Mouse (Mus musculus): ENCODE measurements around the gene Plekhj1. TPM values are rescaled to one million over a fixed set of nuclear protein-coding genes. Genes with fewer than 3 reads are reported as not detected.
A peak's percentile ranks its signal among the peaks of the same experiment; 100 is the strongest.

Plekhj1 gene
- polyA plus RNA-seq, 1 experiment from 2014 or later = 107 TPM

- H3K4me2 ChIP-seq (ENCODE audit: low read length) = no peak overlapping the region
- 0 out of 2 replicates have a peak, but pooled peaks cover 6% of the 10 kb centered on the region for H3K4me1 ChIP-seq (ENCODE audit: control insufficient read depth, insufficient read depth, low read length)
- WGBS = 51% methylated on average over 6 of the region's 6 CpGs
- no peak overlapping the region for H3K27ac ChIP-seq (replicated peaks; ENCODE audit: low read depth, low read length)
- H3K9me3 ChIP-seq (ENCODE audit: control insufficient read depth, low read length) = no peaks in the 10 kb centered on the region
- 0 out of 2 replicates have a peak overlapping the region, but pooled peaks have one; percentile 20 for H3K9ac ChIP-seq (replicated peaks; ENCODE audit: low read length)
- peaks cover 38% of the 10 kb centered on the region for H3K27me3 ChIP-seq (ENCODE audit: control insufficient read depth, insufficient read depth, low read length)
- ATAC-seq (ENCODE audit: low FRiP score, low TSS enrichment) = no peak
- no peak for DNase-seq
- H3K4me3 ChIP-seq (replicated peaks; ENCODE audit: low read depth, low read length) = no peak overlapping the region
- H3K36me3 ChIP-seq (ENCODE audit: control insufficient read depth, insufficient read depth, low read length) = no peaks in the 10 kb centered on the region
Measured at GRCm38 (mm10) chr10:80839848-80840247, 41.4 kb upstream of the Plekhj1 start.

DNA sequence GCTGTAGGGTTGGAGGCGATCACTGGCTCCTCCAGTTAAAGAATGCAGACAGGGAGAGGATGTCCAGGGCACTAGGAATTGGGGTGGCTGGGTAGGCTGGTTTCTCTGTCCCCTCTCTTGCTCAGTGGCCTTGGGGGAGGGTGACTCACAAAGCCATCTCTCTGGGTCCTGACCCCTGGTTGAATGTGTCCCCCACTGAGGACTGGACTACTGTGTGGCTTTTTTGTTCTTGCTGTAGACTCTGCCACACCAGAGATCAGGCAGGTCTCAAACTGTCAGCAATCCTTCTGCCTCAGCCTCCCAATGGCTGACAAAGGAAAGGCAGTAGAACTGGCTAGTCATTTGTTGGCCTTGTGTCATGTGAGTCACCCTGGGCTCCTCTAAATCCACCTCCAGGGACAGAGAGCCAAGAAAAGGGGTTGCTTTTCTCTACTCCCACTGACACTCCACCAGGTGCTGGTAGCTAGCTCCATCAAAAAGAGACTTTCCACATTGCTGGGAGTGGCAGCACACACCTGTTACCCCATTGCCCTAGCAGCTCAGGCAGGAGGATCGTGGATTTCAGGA is 40.0 kb upstream of the Plekhj1 start:
- Histone ChIP-seq H3K4me3 (replicated peaks; ENCODE audit: low read depth, low read length) (no peak overlapping the region), H3K36me3 (ENCODE audit: control insufficient read depth, insufficient read depth, low read length) (no peaks in the 10 kb centered on the region), H3K4me1 (ENCODE audit: control insufficient read depth, insufficient read depth, low read length) (0 out of 2 replicates have a peak, but pooled peaks cover 4% of the 10 kb centered on the region), H3K9me3 (ENCODE audit: control insufficient read depth, low read length) (no peaks in the 10 kb centered on the region), H3K4me2 (ENCODE audit: low read length) (no peak overlapping the region), H3K27me3 (ENCODE audit: control insufficient read depth, insufficient read depth, low read length) (peaks cover 37% of the 10 kb centered on the region), H3K27ac (replicated peaks; ENCODE audit: low read depth, low read length) (no peak overlapping the region), H3K9ac (replicated peaks; ENCODE audit: low read length) (no peak overlapping the region)
- DNase-seq = no peak
- WGBS = 78% methylated on average over 2 of the region's 2 CpGs
- ATAC-seq (ENCODE audit: low FRiP score, low TSS enrichment) = no peak

GRCm38 (mm10) chr10:80837827-80838226 is 39.4 kb upstream of the Plekhj1 start:
- Histone ChIP-seq H3K9ac (replicated peaks; ENCODE audit: low read length) (no peak overlapping the region), H3K4me2 (ENCODE audit: low read length) (no peak overlapping the region), H3K4me1 (ENCODE audit: control insufficient read depth, insufficient read depth, low read length) (0 out of 2 replicates have a peak, but pooled peaks cover 4% of the 10 kb centered on the region), H3K36me3 (ENCODE audit: control insufficient read depth, insufficient read depth, low read length) (no peaks in the 10 kb centered on the region), H3K9me3 (ENCODE audit: control insufficient read depth, low read length) (no peaks in the 10 kb centered on the region), H3K27me3 (ENCODE audit: control insufficient read depth, insufficient read depth, low read length) (peaks cover 32% of the 10 kb centered on the region), H3K4me3 (replicated peaks; ENCODE audit: low read depth, low read length) (no peak overlapping the region), H3K27ac (replicated peaks; ENCODE audit: low read depth, low read length) (no peak overlapping the region)
- WGBS = 6% methylated on average over 2 of the region's 2 CpGs
- ATAC-seq (ENCODE audit: low FRiP score, low TSS enrichment) (no peak), DNase-seq (no peak)

GRCm38 (mm10) chr10:80836949-80837379 is 38.5 kb upstream of the Plekhj1 start:
- Histone ChIP-seq H3K36me3 (ENCODE audit: control insufficient read depth, insufficient read depth, low read length) (0 out of 2 replicates have a peak, but pooled peaks cover under 1% of the 10 kb centered on the region), H3K9me3 (ENCODE audit: control insufficient read depth, low read length) (no peaks in the 10 kb centered on the region), H3K4me2 (ENCODE audit: low read length) (no peak overlapping the region), H3K27ac (replicated peaks; ENCODE audit: low read depth, low read length) (no peak overlapping the region), H3K9ac (replicated peaks; ENCODE audit: low read length) (no peak overlapping the region), H3K27me3 (ENCODE audit: control insufficient read depth, insufficient read depth, low read length) (peaks cover 25% of the 10 kb centered on the region), H3K4me3 (replicated peaks; ENCODE audit: low read depth, low read length) (no peak overlapping the region), H3K4me1 (ENCODE audit: control insufficient read depth, insufficient read depth, low read length) (0 out of 2 replicates have a peak, but pooled peaks cover 4% of the 10 kb centered on the region)
- ATAC-seq (ENCODE audit: low FRiP score, low TSS enrichment) = no peak
- no peak for DNase-seq
- 52% methylated on average over 7 of the region's 7 CpGs for WGBS

DNA sequence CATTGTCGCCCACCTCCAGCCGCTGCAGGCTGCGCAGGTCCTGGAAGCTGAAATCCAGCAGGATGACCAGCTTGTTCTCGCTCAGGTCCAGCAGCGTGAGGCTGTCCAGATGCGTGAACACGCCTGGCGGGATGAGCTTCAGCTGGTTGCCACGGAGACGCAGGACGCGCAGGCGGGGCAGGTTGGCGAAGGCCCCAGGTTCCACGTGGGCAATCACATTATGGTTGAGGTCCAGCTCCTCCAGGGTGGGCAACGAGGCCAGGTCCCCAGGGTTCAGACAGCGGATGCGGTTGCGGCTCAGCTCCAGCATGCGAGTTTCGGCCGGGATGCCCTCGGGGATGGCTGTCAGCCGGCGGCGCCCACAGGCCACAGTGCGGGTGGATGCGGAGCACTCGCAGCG is 37.2 kb upstream of the Plekhj1 start:
- H3K36me3 ChIP-seq (ENCODE audit: control insufficient read depth, insufficient read depth, low read length) = peaks cover 7% of the 10 kb centered on the region
- H3K27me3 ChIP-seq (ENCODE audit: control insufficient read depth, insufficient read depth, low read length) = peaks cover 25% of the 10 kb centered on the region
- no peak overlapping the region for H3K4me3 ChIP-seq (replicated peaks; ENCODE audit: low read depth, low read length)
- 0 out of 2 replicates have a peak, but pooled peaks cover 4% of the 10 kb centered on the region for H3K4me1 ChIP-seq (ENCODE audit: control insufficient read depth, insufficient read depth, low read length)
- peak overlapping the region; percentile 26; the same call in 1 of the 2 replicates for H3K9ac ChIP-seq (replicated peaks; ENCODE audit: low read length)
- no peaks in the 10 kb centered on the region for H3K9me3 ChIP-seq (ENCODE audit: control insufficient read depth, low read length)
- no peak overlapping the region for H3K27ac ChIP-seq (replicated peaks; ENCODE audit: low read depth, low read length)
- 42% methylated on average over 30 of the region's 30 CpGs for WGBS
- ATAC-seq (ENCODE audit: low FRiP score, low TSS enrichment) (no peak), DNase-seq (peak; percentile 44)
- peak overlapping the region; percentile 29 for H3K4me2 ChIP-seq (ENCODE audit: low read length)

DNA sequence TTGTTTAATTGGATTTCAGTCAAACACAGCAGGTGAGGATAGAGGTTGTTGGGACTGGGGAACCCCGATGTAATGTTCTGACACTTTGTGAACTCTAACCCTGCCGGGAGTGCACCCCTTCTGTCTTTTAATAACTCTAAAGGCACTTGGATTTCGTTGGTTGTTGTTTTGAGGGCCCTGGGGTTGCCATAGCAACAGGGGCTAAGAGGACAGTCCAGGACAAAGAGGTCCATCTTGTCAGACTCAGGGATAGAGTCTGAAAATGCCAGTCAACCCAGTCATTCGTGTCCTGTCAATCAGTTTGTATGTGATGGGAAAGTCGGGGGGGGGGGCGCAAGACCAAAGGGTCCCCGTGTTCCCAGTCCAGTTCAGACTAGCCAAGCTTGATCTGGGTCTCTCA is 34.4 kb upstream of the Plekhj1 start:
- no peak overlapping the region for H3K4me3 ChIP-seq (replicated peaks; ENCODE audit: low read depth, low read length)
- no peak overlapping the region for H3K4me2 ChIP-seq (ENCODE audit: low read length)
- WGBS = 34% methylated on average over 7 of the region's 7 CpGs
- no peak for DNase-seq
- no peak for ATAC-seq (ENCODE audit: low FRiP score, low TSS enrichment)
- H3K27me3 ChIP-seq (ENCODE audit: control insufficient read depth, insufficient read depth, low read length) = peaks cover 25% of the 10 kb centered on the region
- peaks cover 4% of the 10 kb centered on the region for H3K4me1 ChIP-seq (ENCODE audit: control insufficient read depth, insufficient read depth, low read length)
- no peaks in the 10 kb centered on the region for H3K9me3 ChIP-seq (ENCODE audit: control insufficient read depth, low read length)
- H3K27ac ChIP-seq (replicated peaks; ENCODE audit: low read depth, low read length) = no peak overlapping the region
- H3K36me3 ChIP-seq (ENCODE audit: control insufficient read depth, insufficient read depth, low read length) = peaks cover 24% of the 10 kb centered on the region
- no peak overlapping the region for H3K9ac ChIP-seq (replicated peaks; ENCODE audit: low read length)

GRCm38 (mm10) chr10:80831136-80831535 is 32.7 kb upstream of the Plekhj1 start:
- Histone ChIP-seq H3K27me3 (ENCODE audit: control insufficient read depth, insufficient read depth, low read length) (peaks cover 25% of the 10 kb centered on the region), H3K9me3 (ENCODE audit: control insufficient read depth, low read length) (no peaks in the 10 kb centered on the region), H3K27ac (replicated peaks; ENCODE audit: low read depth, low read length) (no peak overlapping the region), H3K4me1 (ENCODE audit: control insufficient read depth, insufficient read depth, low read length) (peaks cover 10% of the 10 kb centered on the region), H3K9ac (replicated peaks; ENCODE audit: low read length) (no peak overlapping the region; the same call in 1 of the 2 replicates), H3K36me3 (ENCODE audit: control insufficient read depth, insufficient read depth, low read length) (peaks cover 24% of the 10 kb centered on the region), H3K4me3 (replicated peaks; ENCODE audit: low read depth, low read length) (no peak overlapping the region), H3K4me2 (ENCODE audit: low read length) (no peak overlapping the region)
- DNase-seq = peak; percentile 65
- no peak for ATAC-seq (ENCODE audit: low FRiP score, low TSS enrichment)
- WGBS = 5% methylated on average over 9 of the region's 9 CpGs

GRCm38 (mm10) chr10:80829359-80830278 is 31.2 kb upstream of the Plekhj1 start:
- Histone ChIP-seq H3K9ac (replicated peaks; ENCODE audit: low read length) (no peak overlapping the region), H3K4me3 (replicated peaks; ENCODE audit: low read depth, low read length) (no peak overlapping the region)
- 68% methylated on average over 1 of the region's 1 CpGs for WGBS

More at GRCm38 (mm10) chr10:80829359-80830278, 31.2 kb upstream of the Plekhj1 start:
- ATAC-seq (ENCODE audit: low FRiP score, low TSS enrichment) = no peak
- Histone ChIP-seq H3K27ac (replicated peaks; ENCODE audit: low read depth, low read length) (no peak overlapping the region), H3K4me1 (ENCODE audit: control insufficient read depth, insufficient read depth, low read length) (peaks cover 10% of the 10 kb centered on the region), H3K36me3 (ENCODE audit: control insufficient read depth, insufficient read depth, low read length) (peaks cover 24% of the 10 kb centered on the region), H3K9me3 (ENCODE audit: control insufficient read depth, low read length) (no peaks in the 10 kb centered on the region), H3K27me3 (ENCODE audit: control insufficient read depth, insufficient read depth, low read length) (peaks cover 12% of the 10 kb centered on the region; the same call in 1 of the 2 replicates), H3K4me2 (ENCODE audit: low read length) (0 out of 2 replicates have a peak overlapping the region, but pooled peaks have one; percentile 6)
- DNase-seq = no peak
